Mouse (Mus musculus) heart, embryonic 15.5 days (tissue): ENCODE measurements around the gene Kalrn. TPM values are rescaled to one million over a fixed set of nuclear protein-coding genes. Genes with fewer than 3 reads are reported as not detected.
"Not testable (repeated sequence)": the region's sequence is repeated elsewhere in the genome, so short reads cannot be mapped to it uniquely, and the experiment has no call there.

Source experiments
- ATAC-seq: fragments of 200-750 bp; cut with Nextera tagmentation; replicated peaks from 2 replicates; pipeline ENCODE4 v1.8.0; 2017; ENCODE audit warnings: low read depth, moderate TSS enrichment; ENCODE audit not compliant: insufficient number of reproducible peaks, insufficient read depth, low FRiP score
- H3K27ac ChIP-seq: fragments of 300-500 bp; sonication (generic); 2 replicates; pipeline ENCODE4 v1.5.1; 2015; ENCODE audit warnings: mild to moderate bottlenecking, inconsistent platforms
- H3K27me3 ChIP-seq: fragments of 300-500 bp; sonication (generic); 2 replicates; pipeline ENCODE4 v1.6.1; 2015; ENCODE audit warnings: inconsistent platforms
- H3K36me3 ChIP-seq: fragments of 300-500 bp; sonication (generic); 2 replicates; pipeline ENCODE4 v1.6.1; 2015; ENCODE audit warnings: mild to moderate bottlenecking, inconsistent platforms
- H3K4me1 ChIP-seq: fragments of 300-500 bp; sonication (generic); replicated peaks from 2 replicates; pipeline ENCODE4 v1.6.1; 2015; ENCODE audit warnings: inconsistent platforms
- H3K4me2 ChIP-seq: fragments of 300-500 bp; sonication (generic); 2 replicates; pipeline ENCODE4 v1.6.1; 2015; ENCODE audit warnings: inconsistent platforms, mild to moderate bottlenecking, moderate library complexity
- H3K4me3 ChIP-seq: fragments of 300-500 bp; sonication (generic); 2 replicates; pipeline ENCODE4 v1.5.1; 2015; ENCODE audit warnings: mild to moderate bottlenecking, inconsistent platforms
- H3K9ac ChIP-seq: fragments of 300-500 bp; sonication (generic); 2 replicates; pipeline ENCODE4 v1.6.1; 2015; ENCODE audit warnings: mild to moderate bottlenecking, inconsistent platforms
- H3K9me3 ChIP-seq: fragments of 300-500 bp; sonication (generic); replicated peaks from 2 replicates; pipeline ENCODE4 v1.6.1; 2016; ENCODE audit warnings: inconsistent platforms
- WGBS: fragments of 180-500 bp; shearing (Covaris S2); methylation state at CpG from one replicate; pipeline ENCODE4 v1.1.7; 2015; ENCODE audit warnings: mixed read lengths; 5-methylcytosine and 5-hydroxymethylcytosine counted together
- polyA plus RNA-seq: library from polyadenylated mRNA; unstranded; fragments of >200 nt; fragmentation: Nextera tagmentation; extraction: Ambion mirVana; gene quantifications from 2 replicates; pipeline ENCODE4 v1.2.1, GENCODE M21; 2015

Kalrn gene
- polyA plus RNA-seq, 1 experiment from 2014 or later, result 32.8 TPM

DNA sequence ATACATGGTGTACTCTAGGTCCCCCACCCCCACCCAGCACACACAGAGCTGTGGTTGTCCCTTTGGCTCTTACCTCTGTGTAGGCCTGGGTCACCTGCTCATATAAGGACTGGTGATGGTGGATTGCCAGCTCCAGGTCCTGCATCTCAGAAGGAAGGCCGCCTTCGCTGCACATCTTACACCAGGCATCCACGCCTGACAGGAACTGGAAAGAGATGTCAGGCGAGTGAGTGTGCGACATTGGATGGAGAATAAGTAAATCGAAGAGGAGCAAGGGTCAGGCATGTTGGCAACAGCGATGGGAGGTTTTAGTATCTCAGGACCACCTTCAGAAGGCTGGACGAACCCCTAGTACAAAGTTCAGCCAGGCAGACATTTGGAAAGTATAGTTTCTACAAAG is 263.0 kb downstream of the Kalrn start:
- ATAC-seq, result no peak
- no peaks in the 10 kb centered on the region for H3K36me3 ChIP-seq
- 93% methylated on average over 8 of the region's 8 CpGs for WGBS

DNA sequence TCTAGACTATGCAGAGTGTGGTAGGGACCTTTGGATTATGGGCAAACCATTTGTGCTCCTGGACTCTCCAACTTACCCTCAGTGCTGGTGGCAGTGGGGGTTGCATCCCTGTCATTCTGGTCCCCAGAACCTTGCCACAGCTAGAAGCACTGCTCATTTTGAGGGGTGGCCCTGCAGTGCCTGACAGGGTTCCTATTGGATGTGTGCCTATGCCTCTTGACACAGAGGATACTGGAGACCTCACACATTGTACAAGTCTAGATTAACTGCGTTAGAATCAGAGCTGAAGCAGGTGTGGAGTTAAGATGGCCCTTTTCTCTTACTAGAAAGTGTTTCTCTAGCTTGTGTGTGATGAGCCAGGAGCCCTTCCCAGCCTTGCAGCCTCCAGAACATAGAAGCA is 265.0 kb downstream of the Kalrn start:
- H3K36me3 ChIP-seq, result no peaks in the 10 kb centered on the region
- no peaks in the 10 kb centered on the region for H3K27me3 ChIP-seq
- no peaks in the 10 kb centered on the region for H3K9me3 ChIP-seq
- no peak for ATAC-seq
- H3K4me2 ChIP-seq, result no peak overlapping the region
- peaks cover 6% of the 10 kb centered on the region; the same call in 1 of the 2 replicates for H3K4me1 ChIP-seq
- H3K27ac ChIP-seq, result no peak overlapping the region
- 71% methylated on average over 1 of the region's 1 CpGs for WGBS
- no peak overlapping the region for H3K4me3 ChIP-seq
- no peak overlapping the region for H3K9ac ChIP-seq

More for the DNA sequence above, 263.0 kb downstream of the Kalrn start:
- H3K4me2 ChIP-seq, result no peak overlapping the region
- H3K27ac ChIP-seq, result no peak overlapping the region
- H3K27me3 ChIP-seq, result no peaks in the 10 kb centered on the region
- H3K9ac ChIP-seq, result no peak overlapping the region
- no peak overlapping the region for H3K4me3 ChIP-seq
- H3K9me3 ChIP-seq, result no peaks in the 10 kb centered on the region
- H3K4me1 ChIP-seq, result peaks cover 6% of the 10 kb centered on the region; the same call in 1 of the 2 replicates

- no peaks in the 10 kb centered on the region for H3K9me3 ChIP-seq
- H3K36me3 ChIP-seq, result no peaks in the 10 kb centered on the region
- no peak for ATAC-seq
- H3K9ac ChIP-seq, result no peak overlapping the region
- H3K4me2 ChIP-seq, result no peak overlapping the region
- no peak overlapping the region for H3K4me3 ChIP-seq
- H3K4me1 ChIP-seq, result peaks cover 6% of the 10 kb centered on the region; the same call in 1 of the 2 replicates
- WGBS, result 51% methylated on average over 9 of the region's 9 CpGs
- no peak overlapping the region for H3K27ac ChIP-seq
- H3K27me3 ChIP-seq, result no peaks in the 10 kb centered on the region
These were observed 265.9 kb downstream of the Kalrn start for GRCm38 (mm10) chr16:34307458-34307857.

- H3K4me2 ChIP-seq, result no peak overlapping the region
- 61% methylated on average over 4 of the region's 4 CpGs for WGBS
- no peak for ATAC-seq
- H3K4me3 ChIP-seq, result no peak overlapping the region
- no peaks in the 10 kb centered on the region for H3K9me3 ChIP-seq
- no peaks in the 10 kb centered on the region for H3K36me3 ChIP-seq
- H3K27ac ChIP-seq, result no peak overlapping the region
- H3K27me3 ChIP-seq, result no peaks in the 10 kb centered on the region
- peaks cover 6% of the 10 kb centered on the region; the same call in 1 of the 2 replicates for H3K4me1 ChIP-seq
- H3K9ac ChIP-seq, result no peak overlapping the region
These were observed 267.7 kb downstream of the Kalrn start for GRCm38 (mm10) chr16:34305586-34305985.

DNA sequence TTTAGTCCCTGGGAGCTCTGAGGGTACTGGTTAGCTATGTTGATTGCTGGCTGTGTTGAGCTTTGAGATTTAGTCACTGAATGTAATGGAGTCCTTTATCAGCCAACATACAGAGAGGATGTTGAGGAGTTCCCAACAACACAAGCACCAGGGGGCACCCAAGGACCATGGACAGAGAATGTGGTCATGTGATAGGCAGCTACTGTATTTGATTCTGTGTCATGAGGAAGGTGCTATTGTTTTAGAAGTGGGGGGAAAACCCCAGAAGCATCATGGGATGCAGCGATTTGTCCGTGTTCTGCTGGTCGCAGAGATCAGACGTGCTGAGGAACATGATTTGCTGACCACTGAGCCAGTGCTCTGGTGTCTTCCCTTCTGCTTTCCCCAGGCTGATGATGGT is 269.5 kb downstream of the Kalrn start:
- not testable (repeated sequence) for H3K9me3 ChIP-seq, H3K4me1 ChIP-seq, H3K4me3 ChIP-seq, ATAC-seq, H3K27ac ChIP-seq, H3K4me2 ChIP-seq, H3K27me3 ChIP-seq, H3K9ac ChIP-seq, H3K36me3 ChIP-seq
- WGBS, result 58% methylated on average over 4 of the region's 4 CpGs

DNA sequence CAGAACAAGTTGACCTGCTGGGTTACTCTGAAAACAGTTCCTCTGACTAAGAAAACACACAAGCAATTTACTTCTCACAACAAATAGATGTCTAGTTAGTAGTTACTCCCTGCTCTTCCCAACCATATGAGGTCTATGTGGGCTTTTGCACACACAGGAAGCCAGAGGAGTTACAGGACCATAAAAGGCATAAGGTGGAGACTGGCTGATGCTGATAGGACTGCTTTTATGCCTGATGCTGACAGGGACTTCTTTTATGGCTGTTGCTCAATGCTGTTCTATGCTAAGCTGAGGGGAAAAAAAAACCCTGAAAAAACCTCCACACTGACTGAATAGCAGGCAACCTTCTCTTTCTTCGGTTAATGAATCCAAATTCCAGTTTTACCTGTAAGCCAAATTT is 270.8 kb downstream of the Kalrn start:
- Histone ChIP-seq H3K9ac (no peak overlapping the region), H3K4me3 (no peak overlapping the region), H3K36me3 (no peaks in the 10 kb centered on the region), H3K27ac (no peak overlapping the region), H3K27me3 (no peaks in the 10 kb centered on the region), H3K4me1 (peaks cover 2% of the 10 kb centered on the region; the same call in 1 of the 2 replicates), H3K9me3 (no peaks in the 10 kb centered on the region), H3K4me2 (no peak overlapping the region)
- ATAC-seq, result no peak
- 65% methylated on average over 1 of the region's 1 CpGs for WGBS

GRCm38 (mm10) chr16:34302063-34302462 is 271.3 kb downstream of the Kalrn start:
- H3K4me1 ChIP-seq, result no peaks in the 10 kb centered on the region
- H3K4me2 ChIP-seq, result no peak overlapping the region
- H3K4me3 ChIP-seq, result no peak overlapping the region
- no peak overlapping the region for H3K9ac ChIP-seq
- no peak overlapping the region for H3K27ac ChIP-seq
- H3K36me3 ChIP-seq, result no peaks in the 10 kb centered on the region
- WGBS, result 88% methylated on average over 1 of the region's 1 CpGs
- no peaks in the 10 kb centered on the region for H3K27me3 ChIP-seq
- no peaks in the 10 kb centered on the region for H3K9me3 ChIP-seq
- no peak for ATAC-seq

DNA sequence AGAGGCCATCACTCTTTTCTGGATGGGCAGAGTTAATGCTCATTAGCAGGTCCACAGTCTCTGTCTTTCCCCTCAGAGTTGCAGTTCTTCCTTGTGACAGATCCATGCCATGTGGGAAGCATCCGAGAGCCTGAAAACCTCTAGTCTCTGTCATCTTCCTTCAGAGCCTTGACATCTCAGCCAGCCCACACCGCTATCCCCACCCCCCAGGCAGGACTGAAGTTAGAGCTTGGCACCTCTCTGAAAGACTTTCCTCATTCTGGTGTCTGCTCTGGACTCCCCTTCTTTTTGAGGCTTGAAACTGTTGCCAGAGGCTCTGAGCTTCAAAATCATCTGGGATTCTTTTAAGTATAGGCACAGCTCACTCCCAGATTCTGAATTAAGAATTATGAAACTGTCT is 274.1 kb downstream of the Kalrn start:
- Histone ChIP-seq H3K9ac (no peak overlapping the region), H3K4me1 (no peaks in the 10 kb centered on the region), H3K27ac (no peak overlapping the region), H3K4me3 (no peak overlapping the region), H3K4me2 (no peak overlapping the region), H3K9me3 (no peaks in the 10 kb centered on the region), H3K27me3 (no peaks in the 10 kb centered on the region), H3K36me3 (no peaks in the 10 kb centered on the region)
- 66% methylated on average over 2 of the region's 2 CpGs for WGBS
- no peak for ATAC-seq

DNA sequence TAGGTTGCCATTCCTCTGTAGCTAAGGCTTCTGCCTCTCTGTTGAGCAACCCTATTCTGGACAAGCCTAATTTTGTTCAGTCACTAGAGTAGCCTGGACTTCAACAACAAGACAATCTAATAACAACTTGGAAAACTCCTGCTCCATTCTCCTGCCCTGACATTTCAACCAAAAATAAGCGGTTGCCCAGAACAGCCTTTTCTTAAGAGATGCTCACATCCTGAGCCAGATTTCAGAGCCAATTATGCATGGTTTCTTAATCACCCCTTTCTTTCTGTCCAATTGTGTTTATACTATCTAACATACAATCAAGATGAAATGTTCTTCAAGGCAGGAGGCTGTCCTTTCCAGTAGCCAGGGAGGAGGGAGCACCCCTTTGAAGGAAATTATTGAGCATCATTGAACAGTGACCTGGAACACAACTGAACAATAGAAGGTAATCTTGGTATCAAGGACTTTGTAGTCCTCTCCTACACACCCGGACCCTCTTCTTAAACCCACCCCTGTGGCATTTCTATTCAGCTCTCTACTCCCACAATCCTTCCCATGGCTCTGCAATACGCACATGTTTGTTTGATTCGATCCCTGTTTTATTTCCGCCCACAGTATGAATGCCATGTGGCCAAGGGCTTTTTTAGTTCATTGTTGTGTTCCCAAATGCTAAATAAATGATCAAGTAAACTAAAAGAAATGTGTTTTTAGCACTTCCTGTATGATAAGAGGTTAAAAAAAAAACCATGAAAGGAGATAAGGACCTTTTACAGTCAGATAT is 275.2 kb downstream of the Kalrn start:
- Histone ChIP-seq H3K4me2 (no peak overlapping the region), H3K27ac (no peak overlapping the region), H3K4me3 (no peak overlapping the region), H3K27me3 (no peaks in the 10 kb centered on the region), H3K36me3 (no peaks in the 10 kb centered on the region), H3K4me1 (0 out of 2 replicates have a peak, but pooled peaks cover 3% of the 10 kb centered on the region), H3K9me3 (no peaks in the 10 kb centered on the region), H3K9ac (no peak overlapping the region)
- 80% methylated on average over 5 of the region's 5 CpGs for WGBS
- ATAC-seq, result no peak

GRCm38 (mm10) chr16:34294568-34294967 is 278.8 kb downstream of the Kalrn start:
- ATAC-seq, result no peak
- Histone ChIP-seq H3K36me3 (no peaks in the 10 kb centered on the region), H3K27me3 (no peaks in the 10 kb centered on the region), H3K4me1 (0 out of 2 replicates have a peak, but pooled peaks cover 4% of the 10 kb centered on the region), H3K4me2 (no peak overlapping the region), H3K9me3 (no peaks in the 10 kb centered on the region), H3K27ac (no peak overlapping the region), H3K4me3 (no peak overlapping the region), H3K9ac (no peak overlapping the region)
- WGBS, result 77% methylated on average over 6 of the region's 6 CpGs

DNA sequence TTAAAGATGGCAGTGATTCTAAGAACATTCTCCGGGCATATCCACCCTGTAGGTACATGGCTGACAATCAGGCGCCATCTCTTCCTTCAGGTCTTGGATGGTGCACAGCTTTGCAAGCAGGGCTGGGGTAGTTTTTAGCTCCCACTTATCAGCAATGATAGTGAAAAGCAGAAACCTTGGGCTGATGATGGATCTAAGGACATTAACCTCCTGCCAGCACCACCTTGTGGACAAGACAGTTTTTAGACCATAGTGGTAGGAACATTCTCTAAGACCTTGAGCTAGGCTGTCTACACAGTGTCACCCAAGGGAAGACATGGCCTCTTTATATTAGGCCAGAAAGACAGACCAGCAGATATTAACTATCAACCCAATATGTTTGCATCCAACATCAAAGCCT is 279.7 kb downstream of the Kalrn start:
- H3K4me1 ChIP-seq, result 0 out of 2 replicates have a peak, but pooled peaks cover 7% of the 10 kb centered on the region
- H3K4me2 ChIP-seq, result no peak overlapping the region
- ATAC-seq, result no peak
- 79% methylated on average over 2 of the region's 2 CpGs for WGBS
- no peak overlapping the region for H3K4me3 ChIP-seq
- no peaks in the 10 kb centered on the region for H3K9me3 ChIP-seq
- H3K9ac ChIP-seq, result no peak overlapping the region
- H3K27ac ChIP-seq, result no peak overlapping the region
- H3K27me3 ChIP-seq, result no peaks in the 10 kb centered on the region
- H3K36me3 ChIP-seq, result no peaks in the 10 kb centered on the region

DNA sequence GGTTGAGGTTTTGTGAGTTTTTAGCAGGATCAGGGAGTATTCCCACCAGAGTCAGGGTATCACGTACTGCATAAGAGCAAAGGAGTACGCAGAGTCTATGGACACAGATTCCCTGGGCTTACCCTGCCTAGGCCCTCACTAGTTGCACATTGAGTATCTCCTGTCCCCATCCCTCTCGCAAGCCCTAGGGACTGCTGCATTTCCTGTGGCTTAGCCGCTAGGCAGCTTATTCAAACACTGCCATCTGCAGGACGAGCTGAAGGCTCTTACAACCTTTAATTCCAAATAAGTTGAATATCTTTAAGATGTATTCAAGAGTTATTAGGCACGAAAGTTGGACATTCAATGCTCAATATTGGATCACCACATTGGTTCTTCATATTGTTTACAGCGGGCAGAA is 283.7 kb downstream of the Kalrn start:
- Histone ChIP-seq H3K27me3 (no peaks in the 10 kb centered on the region), H3K9ac (no peak overlapping the region), H3K27ac (no peak overlapping the region), H3K36me3 (no peaks in the 10 kb centered on the region), H3K9me3 (no peaks in the 10 kb centered on the region), H3K4me1 (peaks cover 12% of the 10 kb centered on the region; the same call in 1 of the 2 replicates), H3K4me3 (no peak overlapping the region), H3K4me2 (no peak overlapping the region)
- WGBS, result 38% methylated on average over 7 of the region's 7 CpGs
- no peak for ATAC-seq
